Mouse (Mus musculus) small intestine, adult 2 months (tissue): ENCODE data around the gene Parvb.

Source experiments
- CTCF ChIP-seq: fragments of 200-500 bp; IDR thresholded peaks from 2 replicates; pipeline ENCODE4 v1.5.1; 2012; ENCODE audit warnings: low read depth, mild to moderate bottlenecking, control low read depth, inconsistent platforms, low read length, moderate library complexity, mixed read lengths; ENCODE audit not compliant: insufficient replicate concordance, insufficient read length; ENCODE audit errors: extremely low read depth
- POLR2A ChIP-seq: fragments of 200-500 bp; IDR thresholded peaks from 2 replicates; pipeline ENCODE4 v1.6.1; 2012; ENCODE audit warnings: low read depth, mild to moderate bottlenecking, control low read depth, inconsistent platforms, low read length, moderate library complexity

DNA sequence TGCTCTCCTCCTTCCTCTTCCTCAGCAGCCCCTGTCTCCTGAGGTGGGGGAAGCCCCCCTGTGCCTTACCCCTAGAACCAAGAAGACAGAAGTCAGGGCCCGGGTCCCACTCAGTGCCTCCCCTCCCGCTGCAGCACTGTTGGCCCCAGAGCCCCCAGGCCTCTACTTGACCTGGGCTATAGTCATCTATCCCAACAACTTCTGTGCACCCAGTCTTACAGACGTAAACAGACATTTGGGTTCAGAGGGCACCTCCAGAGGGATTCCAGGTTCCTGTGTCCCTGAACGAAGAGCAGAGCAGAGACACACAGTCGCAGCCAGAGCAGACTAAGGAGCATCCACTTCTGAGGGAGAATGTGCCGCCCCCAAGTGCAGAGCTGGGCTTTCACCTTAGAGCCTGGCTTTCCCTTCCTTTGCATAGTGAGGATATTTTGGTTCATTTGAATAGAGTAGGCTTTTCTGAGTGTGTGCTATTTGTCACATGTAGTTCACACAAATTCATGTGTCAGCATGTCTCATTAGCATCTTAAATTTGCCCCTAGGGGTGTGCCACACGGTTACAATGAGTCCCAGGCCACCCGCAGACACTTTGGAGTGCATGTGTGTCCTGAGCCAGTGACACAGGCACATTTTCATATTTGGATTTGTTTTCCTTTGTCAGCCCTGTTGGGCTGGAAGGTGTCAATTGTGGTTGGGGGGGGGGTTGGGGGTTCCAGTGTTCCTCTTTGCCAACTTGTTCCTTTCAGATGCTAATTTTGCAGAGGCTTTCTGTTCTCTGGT lies 70.0 kb downstream of the Parvb start:
- no peak for TF ChIP-seq POLR2A
- no peak for TF ChIP-seq CTCF
